Mouse (Mus musculus) spleen, adult 18-20 months (tissue): ENCODE results near the gene Atp6v0a4.

Experiments
- DNase-seq, 2 experiments: peaks; one replicate each; pipeline ENCODE4 v3.0.0; 2022; ENCODE audit warnings: mixed read lengths in 2 of 2

The Atp6v0a4 gene

GRCm38 (mm10) chr6:38123471-38124206 lies 747 bp downstream of the Atp6v0a4 start:
- DNase-seq, result no peak

- no peak for DNase-seq
Measured at GRCm38 (mm10) chr6:38122791-38123190, 1.6 kb downstream of the Atp6v0a4 start.

GRCm38 (mm10) chr6:38121843-38122242 lies 2.5 kb downstream of the Atp6v0a4 start:
- no peak for DNase-seq

GRCm38 (mm10) chr6:38120681-38121371 lies 3.6 kb downstream of the Atp6v0a4 start:
- no peak for DNase-seq

- DNase-seq, result no peak
Measured at GRCm38 (mm10) chr6:38118341-38118740, 6.0 kb downstream of the Atp6v0a4 start.

- no peak for DNase-seq
Measured at GRCm38 (mm10) chr6:38116107-38116770, 8.1 kb downstream of the Atp6v0a4 start.

- DNase-seq, result no peak
Measured at GRCm38 (mm10) chr6:38110859-38111258, 13.5 kb downstream of the Atp6v0a4 start.

- no peak for DNase-seq
Measured at GRCm38 (mm10) chr6:38109871-38110270, 14.5 kb downstream of the Atp6v0a4 start.

GRCm38 (mm10) chr6:38109160-38109795 lies 15.1 kb downstream of the Atp6v0a4 start, which contains the start of gene Tmem213:
Tmem213 (plus strand) TSS chr6:38109255.
- DNase-seq, result no peak

GRCm38 (mm10) chr6:38108449-38108848 lies 15.9 kb downstream of the Atp6v0a4 start:
- no peak for DNase-seq

GRCm38 (mm10) chr6:38105924-38106323 lies 18.5 kb downstream of the Atp6v0a4 start:
- DNase-seq, result no peak

GRCm38 (mm10) chr6:38103775-38104174 lies 20.6 kb downstream of the Atp6v0a4 start:
- DNase-seq, result no peak

- DNase-seq, result no peak
Measured at GRCm38 (mm10) chr6:38102216-38102795, 22.1 kb downstream of the Atp6v0a4 start.

- DNase-seq, result no peak
Measured at GRCm38 (mm10) chr6:38096961-38097370, 27.4 kb downstream of the Atp6v0a4 start.

GRCm38 (mm10) chr6:38094701-38095100 lies 29.7 kb downstream of the Atp6v0a4 start:
- no peak for DNase-seq

GRCm38 (mm10) chr6:38092539-38092938 lies 31.8 kb downstream of the Atp6v0a4 start:
- no peak for DNase-seq

- no peak for DNase-seq
Measured at GRCm38 (mm10) chr6:38087242-38088026, 37.0 kb downstream of the Atp6v0a4 start.

GRCm38 (mm10) chr6:38083204-38083603 lies 41.2 kb downstream of the Atp6v0a4 start:
- DNase-seq, result no peak

GRCm38 (mm10) chr6:38081727-38082341 lies 42.6 kb downstream of the Atp6v0a4 start:
- DNase-seq, result no peak

GRCm38 (mm10) chr6:38080364-38080763 lies 44.0 kb downstream of the Atp6v0a4 start:
- DNase-seq, result no peak

GRCm38 (mm10) chr6:38073592-38073991 lies 50.8 kb downstream of the Atp6v0a4 start:
- DNase-seq, result no peak
